Mouse (Mus musculus) embryo, embryonic 10 days (tissue): ENCODE results near the gene Phf5a.

Source experiments
- DNase-seq: peaks from one replicate; pipeline ENCODE4 v3.0.0-alpha.2; 2015; ENCODE audit warnings: low spot score

Gene Phf5a

GRCm38 (mm10) chr15:81848301-81848700 lies 23.4 kb downstream of the Phf5a start:
- DNase-seq: peak; percentile 68

GRCm38 (mm10) chr15:81847861-81848260 lies 23.9 kb downstream of the Phf5a start:
- no peak for DNase-seq

GRCm38 (mm10) chr15:81847161-81847560 lies 24.6 kb downstream of the Phf5a start:
- no peak for DNase-seq

DNA sequence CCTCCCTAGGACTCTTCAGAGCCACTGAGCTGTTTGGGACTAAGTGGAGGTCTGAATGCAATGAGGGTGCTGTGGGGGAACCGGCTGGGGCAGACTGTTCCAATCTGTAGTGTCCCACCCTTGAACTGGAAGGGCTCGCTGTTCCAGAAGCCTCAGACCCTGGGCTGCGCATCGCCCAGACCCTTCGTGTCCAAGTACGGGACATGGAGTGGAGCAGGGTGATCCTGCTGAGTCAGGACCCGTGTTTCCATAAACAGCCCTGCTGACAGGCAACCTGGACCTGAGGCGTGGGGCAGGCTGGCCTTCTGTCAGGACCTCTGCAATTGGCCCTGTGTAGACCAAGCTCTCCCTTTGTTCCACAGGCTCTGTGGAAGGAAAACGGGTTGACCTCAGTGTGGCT lies 25.0 kb downstream of the Phf5a start:
- DNase-seq: no peak

DNA sequence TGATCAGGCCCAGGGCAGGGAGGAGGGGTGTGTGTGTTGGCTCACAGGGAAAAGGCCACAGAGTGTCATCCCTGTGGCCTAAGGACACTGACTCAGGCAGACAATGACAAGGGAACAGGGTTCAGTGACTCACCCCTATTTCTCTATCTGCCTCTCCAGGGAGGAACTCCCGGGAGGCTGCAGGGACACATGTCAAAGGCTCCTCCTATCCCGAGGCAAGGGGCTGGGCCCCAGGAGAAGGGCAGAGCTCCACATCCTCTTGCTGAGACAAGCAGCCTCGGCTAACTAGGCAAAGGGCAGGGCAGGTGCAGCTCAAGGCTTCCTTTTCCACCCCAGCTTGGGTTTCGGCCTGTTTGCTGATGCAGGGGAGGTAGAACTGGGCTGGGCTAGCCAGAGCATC lies 26.0 kb downstream of the Phf5a start:
- DNase-seq: no peak

DNA sequence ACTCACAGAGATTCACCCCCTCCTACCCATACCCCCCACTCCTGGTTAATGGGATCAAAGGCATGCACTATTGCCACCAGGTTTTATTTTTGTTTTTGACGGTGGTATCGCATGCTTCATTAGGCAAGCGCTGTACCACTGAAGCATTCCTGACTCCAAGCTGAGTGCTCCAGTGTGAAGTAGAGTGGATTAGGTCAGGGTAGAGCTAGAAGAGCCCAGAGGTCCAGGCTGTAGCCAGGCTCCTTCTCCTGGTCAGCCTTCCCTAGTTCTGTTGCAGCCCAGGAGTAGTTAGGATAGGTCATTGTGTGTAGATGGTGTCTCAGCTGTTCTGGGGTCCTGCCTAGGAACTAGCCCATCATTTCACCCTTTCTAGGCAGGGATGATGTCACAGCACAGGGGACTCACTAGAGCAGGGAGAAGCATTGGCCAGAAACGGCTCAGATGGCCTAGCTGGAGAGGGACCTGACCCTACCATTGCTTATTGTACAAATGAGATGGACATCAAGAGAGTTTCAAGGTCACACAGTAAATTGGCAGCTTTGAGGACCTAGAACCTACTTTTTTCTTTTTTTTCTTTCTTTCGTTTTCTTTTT lies 26.6 kb downstream of the Phf5a start:
- no peak for DNase-seq

DNA sequence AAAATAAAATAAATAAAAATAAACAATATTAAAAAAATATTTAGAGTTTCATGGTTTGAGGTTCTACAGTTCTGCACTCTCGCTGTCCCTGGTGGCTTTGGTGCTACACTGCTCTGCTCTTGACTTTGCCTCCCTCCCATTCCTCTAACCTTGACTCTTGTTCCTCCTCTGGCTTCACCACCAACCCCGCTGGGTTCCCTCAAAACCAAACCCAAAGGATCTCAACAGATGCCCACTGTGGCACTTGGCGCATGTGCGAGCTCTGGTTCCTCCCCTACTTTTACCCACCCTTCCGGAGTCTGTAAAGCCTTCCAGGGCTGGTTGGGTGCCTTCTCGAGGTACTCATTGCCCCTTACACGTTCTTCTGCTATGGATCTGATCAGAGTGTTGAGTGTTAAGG lies 29.4 kb downstream of the Phf5a start:
- DNase-seq: no peak

- DNase-seq: no peak
Observed at GRCm38 (mm10) chr15:81840306-81840705, 31.4 kb downstream of the Phf5a start.

- DNase-seq: no peak
Observed at GRCm38 (mm10) chr15:81839634-81840033, 32.1 kb downstream of the Phf5a start.

GRCm38 (mm10) chr15:81838554-81839235 lies 33.0 kb downstream of the Phf5a start:
- no peak for DNase-seq

- DNase-seq: no peak
Observed at GRCm38 (mm10) chr15:81836966-81837920, 34.5 kb downstream of the Phf5a start.

DNA sequence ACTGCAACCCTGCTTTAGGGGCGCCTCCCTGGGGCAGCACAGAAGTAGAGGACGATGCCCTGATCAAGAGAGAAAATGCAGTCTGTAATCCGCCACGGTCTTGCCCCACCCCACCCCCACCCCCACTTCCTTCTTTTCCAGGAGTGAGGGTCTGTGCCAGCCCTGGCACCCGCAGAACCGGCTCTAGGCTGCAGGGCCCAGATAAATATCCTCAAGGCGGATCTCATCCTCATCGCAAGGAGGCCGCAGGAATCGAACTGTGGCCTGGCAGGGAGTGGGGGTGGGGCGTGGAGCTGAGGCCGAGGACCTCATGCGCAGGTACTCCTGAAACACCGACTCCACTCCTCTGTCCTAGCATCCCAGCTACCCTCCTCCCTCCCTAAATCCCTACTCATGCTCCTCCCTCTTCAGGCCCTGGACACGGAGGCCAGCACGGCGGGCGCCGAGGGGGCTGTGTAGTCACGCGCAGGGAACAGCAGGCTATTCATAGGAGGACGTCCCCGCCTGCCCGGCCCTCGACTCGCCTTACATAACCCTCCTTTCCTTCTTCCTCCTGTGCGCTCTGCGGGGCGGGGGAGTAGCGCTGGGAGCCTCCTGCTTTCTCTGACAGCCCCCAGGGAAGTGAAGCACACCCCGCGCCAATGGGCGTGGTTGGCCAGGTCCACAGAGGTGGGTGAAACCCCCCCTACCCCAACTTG lies 35.4 kb downstream of the Phf5a start:
- DNase-seq: peak; percentile 85

GRCm38 (mm10) chr15:81835007-81835880 lies 36.5 kb downstream of the Phf5a start:
- DNase-seq: no peak

DNA sequence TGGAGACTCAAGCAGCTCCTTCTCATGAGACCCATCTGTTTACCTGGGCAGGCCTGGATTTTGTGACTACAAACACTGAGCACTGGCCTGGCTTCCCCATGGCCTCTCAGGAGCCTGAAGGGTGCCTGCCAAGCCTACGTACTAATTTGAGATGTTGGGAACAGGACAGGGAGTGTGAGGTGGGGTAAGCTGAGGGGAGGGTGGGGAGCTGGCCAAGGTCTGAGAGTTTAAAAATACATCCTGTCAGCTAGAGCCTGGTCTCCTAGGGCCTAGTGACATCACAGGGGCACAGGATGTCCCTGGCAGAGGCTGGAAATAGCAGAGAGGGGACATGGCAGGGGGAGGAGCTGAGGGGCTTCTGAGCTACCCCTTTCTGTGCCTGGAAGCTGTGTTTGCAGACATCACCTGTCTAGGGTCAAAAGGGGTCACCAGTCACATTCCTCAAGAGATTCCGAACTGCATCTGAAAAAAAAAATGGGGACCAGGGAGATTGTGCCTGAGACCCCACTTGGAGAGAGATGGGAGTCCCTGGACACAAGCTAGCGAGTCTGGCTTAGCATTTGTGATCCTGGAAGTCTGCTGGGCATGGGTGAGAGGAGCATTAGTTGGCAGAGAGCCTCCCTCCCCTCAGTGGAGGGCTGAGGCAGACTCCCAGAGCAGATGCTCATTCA lies 37.4 kb downstream of the Phf5a start:
- no peak for DNase-seq

DNA sequence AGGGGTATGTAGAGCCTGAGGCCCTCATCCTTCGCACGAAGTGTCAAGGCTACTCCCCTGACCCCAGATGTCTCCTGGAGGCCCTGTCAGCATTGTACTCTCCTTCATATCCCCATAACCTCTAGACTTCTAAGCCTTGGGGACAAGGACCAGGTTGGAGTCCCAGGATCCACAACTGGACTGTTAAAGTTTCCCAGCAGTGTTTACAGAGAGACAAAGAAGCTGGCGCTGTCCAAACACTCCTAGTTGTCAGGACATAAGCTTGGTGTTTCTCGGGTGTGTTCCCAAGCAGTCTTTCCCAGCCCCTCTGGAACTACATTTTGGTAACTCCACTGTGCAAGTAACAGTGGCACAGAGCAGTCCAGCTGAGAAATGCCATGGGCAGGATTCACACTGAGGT lies 38.2 kb downstream of the Phf5a start:
- no peak for DNase-seq

GRCm38 (mm10) chr15:81832219-81832618 lies 39.5 kb downstream of the Phf5a start:
- DNase-seq: no peak

GRCm38 (mm10) chr15:81831136-81831825 lies 40.4 kb downstream of the Phf5a start:
- peak; percentile 98 for DNase-seq

GRCm38 (mm10) chr15:81830530-81830929 lies 41.2 kb downstream of the Phf5a start:
- no peak for DNase-seq

DNA sequence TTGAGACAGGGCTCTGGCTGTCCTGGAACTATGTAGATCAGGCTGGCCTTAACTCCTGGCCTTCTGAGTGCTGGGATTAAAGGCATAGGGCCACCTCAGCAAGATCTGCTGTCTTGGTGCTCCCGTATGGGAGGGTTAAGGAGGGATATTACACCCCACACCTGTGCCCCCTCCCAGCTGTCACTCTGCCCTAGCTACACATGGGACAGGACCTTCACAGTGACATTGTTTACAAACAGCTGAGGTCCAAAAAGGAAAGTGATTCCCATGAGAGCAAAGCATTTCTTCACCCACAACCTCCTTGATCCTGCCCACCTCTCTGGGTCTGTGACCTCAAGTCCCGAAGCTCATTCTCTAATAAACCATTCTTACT lies 42.5 kb downstream of the Phf5a start:
- DNase-seq: no peak
